In genomic region chr10:18811751-18812150, GRCm38 (mm10) we compare ENCODE assay signal across 35 mouse cellular contexts. TPM values are rescaled to one million over a fixed set of nuclear protein-coding genes. Genes with fewer than 3 reads are reported as not detected.
A peak's percentile ranks its signal among the peaks of the same experiment; 100 is the strongest.
DNase-seq lines count a peak whose midpoint lies in the region; ATAC-seq lines count a peak whose summit lies in the region.
"Had no signal": no experiment of that assay in that cellular context is flagged by ENCODE, and none has a peak within 500 bp of the region (broad histone marks: within the 10 kb centered on the region; RNA-seq: fewer than 3 reads in every experiment).

No protein-coding gene starts in this region.

- intact Hi-C loops in heart, postnatal 25 days (cut with DNase I), result no loop called here
- intact Hi-C loops in heart, postnatal 10 days (cut with DNase I), result no loop called here

- DNase-seq in heart, postnatal 25 days (ENCODE audit: low spot score), result no peak
- no peak for DNase-seq in heart, postnatal 10 days
- DNase-seq in Muller cell, postnatal 12 days (ENCODE audit: inconsistent ontology term), result peak; percentile 48
- DNase-seq in layer of hippocampus, adult 11-12 months (ENCODE audit: low spot score), result no peak
- DNase-seq: adrenal gland, adult 8-10 months; adrenal gland, postnatal 25 days; cerebellum, adult 11-12 months; cerebellum, adult 8-10 months; cerebellum, postnatal 10 days; cerebellum, postnatal 36 days; embryo, embryonic 11 days; gastrocnemius, postnatal 25 days; heart, postnatal 4 days; kidney, adult 18-20 months; kidney, adult 9 months had no signal

- no peak overlapping the region for H3K4me2 ChIP-seq in heart, embryonic 12.5 days
- no peak overlapping the region for H3K4me2 ChIP-seq in heart, embryonic 15.5 days
- H3K4me2 ChIP-seq: embryonic facial prominence, embryonic 13.5 days; forebrain, embryonic 12.5 days; forebrain, embryonic 15.5 days; hindbrain, embryonic 14.5 days had no signal

- H3K9me3 ChIP-seq in heart, embryonic 12.5 days (replicated peaks), result no peaks in the 10 kb centered on the region; the same call in 1 of the 2 replicates
- H3K9me3 ChIP-seq in heart, embryonic 15.5 days (replicated peaks), result no peaks in the 10 kb centered on the region
- H3K9me3 ChIP-seq: embryonic facial prominence, embryonic 10.5 days; embryonic facial prominence, embryonic 13.5 days; forebrain, embryonic 12.5 days; forebrain, embryonic 15.5 days had no signal

- peak overlapping the region; percentile 34; the same call in 1 of the 2 replicates for H3K27ac ChIP-seq in heart, embryonic 12.5 days (ENCODE audit: poor library complexity, severe bottlenecking)
- H3K27ac ChIP-seq in heart, embryonic 15.5 days, result peak overlapping the region; percentile 53
- H3K27ac ChIP-seq: embryonic facial prominence, embryonic 10.5 days; embryonic facial prominence, embryonic 13.5 days; forebrain, embryonic 12.5 days; forebrain, embryonic 15.5 days; hindbrain, embryonic 14.5 days; hindbrain, postnatal 0 days had no signal

- H3K27me3 ChIP-seq in heart, embryonic 12.5 days (replicated peaks), result no peaks in the 10 kb centered on the region
- no peaks in the 10 kb centered on the region for H3K27me3 ChIP-seq in heart, embryonic 15.5 days
- H3K27me3 ChIP-seq: embryonic facial prominence, embryonic 13.5 days; forebrain, embryonic 12.5 days; forebrain, embryonic 15.5 days had no signal

- 33% methylated on average over 2 of the region's 2 CpGs for WGBS in heart, embryonic 12.5 days
- 50% methylated on average over 2 of the region's 2 CpGs for WGBS in heart, embryonic 15.5 days

- peak; percentile 68 for ATAC-seq in heart, embryonic 12.5 days (ENCODE audit: insufficient number of reproducible peaks, low FRiP score)
- ATAC-seq in heart, embryonic 15.5 days (replicated peaks; ENCODE audit: insufficient number of reproducible peaks, insufficient read depth, low FRiP score, low read depth), result peak; percentile 78
- ATAC-seq: activated CD4-positive, CD25-positive, alpha-beta regulatory T cell, adult 4 months; CD4-positive, CD25-positive, alpha-beta regulatory T cell, adult 4 months; forebrain, embryonic 15.5 days; hindbrain, postnatal 0 days; inflammation-experienced regulatory T-cells, adult 6 months; intestine, embryonic 16.5 days had no signal

- peaks cover 18% of the 10 kb centered on the region for H3K4me1 ChIP-seq in heart, embryonic 12.5 days (replicated peaks)
- peaks cover 18% of the 10 kb centered on the region for H3K4me1 ChIP-seq in heart, embryonic 15.5 days (replicated peaks)
- H3K4me1 ChIP-seq: forebrain, embryonic 12.5 days had no signal

- no peak overlapping the region for H3K4me3 ChIP-seq in heart, embryonic 12.5 days
- H3K4me3 ChIP-seq in heart, embryonic 15.5 days, result no peak overlapping the region
- H3K4me3 ChIP-seq: embryonic facial prominence, embryonic 10.5 days; embryonic facial prominence, embryonic 13.5 days; erythroblast, embryonic 14.5 days; forebrain, embryonic 12.5 days; forebrain, embryonic 15.5 days had no signal

- H3K9ac ChIP-seq in heart, embryonic 12.5 days, result no peak overlapping the region
- H3K9ac ChIP-seq in heart, embryonic 15.5 days, result no peak overlapping the region
- H3K9ac ChIP-seq: embryonic facial prominence, embryonic 13.5 days; forebrain, embryonic 12.5 days; forebrain, embryonic 15.5 days; hindbrain, embryonic 14.5 days had no signal

- no peaks in the 10 kb centered on the region for H3K36me3 ChIP-seq in heart, embryonic 12.5 days
- no peaks in the 10 kb centered on the region for H3K36me3 ChIP-seq in heart, embryonic 15.5 days
- H3K36me3 ChIP-seq: embryonic facial prominence, embryonic 10.5 days; embryonic facial prominence, embryonic 13.5 days; forebrain, embryonic 12.5 days; forebrain, embryonic 15.5 days had no signal

RNA-seq across cellular contexts. Expression of gene Gm4922, which starts 25.2 kb away (rescaled TPM):
- not detected in 2 replicates for polyA plus RNA-seq in heart, embryonic 12.5 days (2016; fragmentation: Nextera tagmentation; extraction: Ambion mirVana)
- not detected for total RNA-seq in heart, postnatal 25 days (2021)
- 0.08 TPM in 1 of 2 replicates, not detected in the other for polyA plus RNA-seq in heart, embryonic 15.5 days (2015; fragmentation: Nextera tagmentation; extraction: Ambion mirVana)
- total RNA-seq in heart, postnatal 10 days (2021), result not detected
- total RNA-seq: adrenal gland, adult 8-10 months; adrenal gland, postnatal 25 days; gastrocnemius, adult 8-10 months; gastrocnemius, postnatal 25 days; heart, postnatal 4 days; hindbrain, postnatal 0 days; MEL had no signal
- polyA plus RNA-seq: activated CD4-positive, CD25-positive, alpha-beta regulatory T cell, adult 4 months; brain, embryonic 14.5 days; C2C12; CD4-positive, CD25-positive, alpha-beta regulatory T cell, adult 4 months; cortical plate, adult 2 months; embryonic facial prominence, embryonic 10.5 days; embryonic facial prominence, embryonic 13.5 days; erythroblast, embryonic 14.5 days; gonadal fat pad, adult 2 months; hindbrain, embryonic 11.5 days; inflammation-experienced regulatory T-cells, adult 6 months had no signal

RNA-seq across cellular contexts. Expression of gene Perp, which starts 33.1 kb away (rescaled TPM):
- 105 and 106 TPM in 2 replicates for polyA plus RNA-seq in heart, embryonic 12.5 days (2016; fragmentation: Nextera tagmentation; extraction: Ambion mirVana)
- total RNA-seq in heart, postnatal 25 days (2021), result 100 to 1,000 TPM; 121 to 130 TPM
- 162 and 194 TPM in 2 replicates for polyA plus RNA-seq in heart, embryonic 15.5 days (2015; fragmentation: Nextera tagmentation; extraction: Ambion mirVana)
- total RNA-seq in heart, postnatal 10 days (2021), result 100 to 1,000 TPM; 216 to 230 TPM
- total RNA-seq: MEL had no signal
- polyA plus RNA-seq: erythroblast, embryonic 14.5 days had no signal
